Mouse (Mus musculus) lung, adult 2 months (tissue): ENCODE measurements around the gene Sufu.

ENCODE experiments used
- CTCF ChIP-seq: fragments of 200-500 bp; IDR thresholded peaks from 2 replicates; pipeline ENCODE4 v1.5.1; 2011; ENCODE audit warnings: mild to moderate bottlenecking, low read length, control low read depth; ENCODE audit not compliant: insufficient read depth
- POLR2A ChIP-seq: fragments of 200-500 bp; IDR thresholded peaks from 2 replicates; pipeline ENCODE4 v1.6.1; 2011; ENCODE audit warnings: low read depth, mild to moderate bottlenecking, control low read depth, low read length, borderline replicate concordance; ENCODE audit errors: extremely low read depth

DNA sequence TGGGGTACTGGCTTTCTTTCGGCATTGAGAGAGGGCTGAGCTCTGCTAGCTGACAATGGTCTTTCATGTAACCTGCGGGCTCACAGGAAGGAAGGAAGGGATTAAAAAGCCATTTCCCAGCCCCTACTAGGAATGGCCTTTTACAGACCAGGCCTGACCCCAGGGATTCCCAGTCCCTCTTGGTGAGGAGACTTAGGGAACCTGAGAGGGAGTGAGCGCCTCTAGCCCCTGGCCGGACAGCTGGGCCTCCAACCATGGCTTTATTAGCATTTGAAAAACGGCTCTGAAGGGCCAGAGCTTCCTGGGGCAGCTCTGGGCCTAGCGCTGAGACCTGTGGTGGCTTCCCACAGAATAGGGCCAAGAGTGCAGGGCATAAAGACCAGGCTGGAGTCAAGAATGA, 46.8 kb downstream of the Sufu start:
- TF ChIP-seq CTCF (no peak), POLR2A (no peak)
